In the genomic region with DNA sequence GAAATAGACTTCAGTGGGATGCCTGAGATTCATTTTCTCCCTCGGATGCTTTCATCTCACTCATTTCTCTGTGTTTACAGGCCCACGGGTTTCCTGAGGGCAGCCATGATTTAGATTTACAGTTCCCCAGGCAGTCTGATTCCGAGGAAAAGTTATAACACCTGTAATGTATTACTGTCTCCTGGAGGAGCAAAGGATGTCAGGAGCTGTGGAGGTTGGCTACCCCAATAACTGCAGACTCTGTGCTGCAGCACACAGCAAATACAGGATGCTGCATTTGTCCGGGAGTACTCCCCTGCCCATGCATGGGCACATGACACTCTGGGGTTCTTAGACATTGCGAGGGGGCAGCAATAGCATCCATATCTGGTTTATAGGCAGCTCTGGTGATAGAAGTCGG, we compare ENCODE assay signal across 18 mouse cellular contexts.
"Had no signal": no experiment of that assay in that cellular context is flagged by ENCODE, and none has a peak within 500 bp of the region (broad histone marks: within the 10 kb centered on the region; RNA-seq: fewer than 3 reads in every experiment).

No protein-coding gene starts in this region.

- ATAC-seq: midbrain, embryonic 16.5 days had no signal

- H3K4me1 ChIP-seq: kidney, embryonic 15.5 days; liver, embryonic 13.5 days; midbrain, embryonic 12.5 days had no signal

- DNase-seq: kidney, adult 8-10 months; kidney, postnatal 10 days; kidney, postnatal 36 days; layer of hippocampus, postnatal 36 days; liver, embryonic 13.5 days; lung, adult 2 months; lung, postnatal 14 days; lung, postnatal 4 days; thymus, adult 2 months; thymus, postnatal 14 days; thymus, postnatal 4 days had no signal

- H3K36me3 ChIP-seq: kidney, embryonic 15.5 days; limb, embryonic 13.5 days; liver, embryonic 13.5 days; midbrain, embryonic 12.5 days had no signal

- H3K4me2 ChIP-seq: kidney, embryonic 15.5 days; limb, embryonic 13.5 days; liver, embryonic 13.5 days; midbrain, embryonic 12.5 days had no signal

- H3K27me3 ChIP-seq: kidney, embryonic 15.5 days; limb, embryonic 13.5 days; liver, embryonic 13.5 days; midbrain, embryonic 12.5 days had no signal

- H3K9ac ChIP-seq: kidney, embryonic 15.5 days; limb, embryonic 13.5 days; liver, embryonic 13.5 days; midbrain, embryonic 12.5 days had no signal

- H3K27ac ChIP-seq: kidney, embryonic 15.5 days; left cerebral cortex, adult 2 months; limb, embryonic 13.5 days; liver, embryonic 13.5 days; midbrain, embryonic 12.5 days; stomach, postnatal 0 days had no signal

- H3K9me3 ChIP-seq: kidney, embryonic 15.5 days; limb, embryonic 13.5 days; liver, embryonic 13.5 days; midbrain, embryonic 12.5 days had no signal

- H3K4me3 ChIP-seq: kidney, embryonic 15.5 days; left cerebral cortex, adult 2 months; limb, embryonic 13.5 days; liver, embryonic 13.5 days; midbrain, embryonic 12.5 days; myocyte had no signal
